Mouse (Mus musculus) limb, embryonic 10.5 days (tissue): Measurements from ENCODE around the gene Cpm. TPM values are rescaled to one million over a fixed set of nuclear protein-coding genes. Genes with fewer than 3 reads are reported as not detected.

Experiments
- DNase-seq: peaks from one replicate; pipeline ENCODE4 v3.0.0-alpha.2; 2017; ENCODE audit warnings: low spot score
- H3K27ac ChIP-seq: fragments of 300-500 bp; sonication (generic); 2 replicates; pipeline ENCODE4 v1.5.1; 2016; ENCODE audit warnings: mild to moderate bottlenecking
- H3K27me3 ChIP-seq: fragments of 300-500 bp; sonication (generic); 2 replicates; pipeline ENCODE4 v1.6.1; 2016; ENCODE audit warnings: low read depth, mild to moderate bottlenecking; ENCODE audit not compliant: poor library complexity, severe bottlenecking
- H3K36me3 ChIP-seq: fragments of 300-500 bp; sonication (generic); 2 replicates; pipeline ENCODE4 v1.6.1; 2016; ENCODE audit warnings: mild to moderate bottlenecking, moderate library complexity
- H3K4me1 ChIP-seq: fragments of 300-500 bp; sonication (generic); 2 replicates; pipeline ENCODE4 v1.6.1; 2016
- H3K4me3 ChIP-seq: fragments of 300-500 bp; sonication (generic); 2 replicates; pipeline ENCODE4 v1.5.1; 2016; ENCODE audit warnings: mild to moderate bottlenecking, moderate library complexity
- H3K9me3 ChIP-seq: fragments of 300-500 bp; sonication (generic); replicated peaks from 2 replicates; pipeline ENCODE4 v1.6.1; 2016; ENCODE audit warnings: mild to moderate bottlenecking
- WGBS: fragments of 180-500 bp; shearing (Covaris S2); methylation state at CpG from one replicate; pipeline ENCODE4 v1.1.7; 2016; 5-methylcytosine and 5-hydroxymethylcytosine counted together
- polyA plus RNA-seq: library from polyadenylated mRNA; unstranded; fragments of >200 nt; fragmentation: Nextera tagmentation; extraction: Ambion mirVana; gene quantifications from 2 replicates; pipeline ENCODE4 v1.2.1, GENCODE M21; 2016

Cpm gene
- polyA plus RNA-seq, 1 experiment from 2014 or later, result 31.5 TPM

- 92% methylated on average over 13 of the region's 13 CpGs for WGBS
- DNase-seq, result no peak
Measured at GRCm38 (mm10) chr10:117647158-117647505, 17.8 kb downstream of the Cpm start.

GRCm38 (mm10) chr10:117647964-117648472 lies 18.7 kb downstream of the Cpm start:
- Histone ChIP-seq H3K4me1 (peaks cover 35% of the 10 kb centered on the region), H3K9me3 (no peaks in the 10 kb centered on the region), H3K27me3 (no peaks in the 10 kb centered on the region), H3K4me3 (no peak overlapping the region), H3K27ac (no peak overlapping the region), H3K36me3 (peaks cover 3% of the 10 kb centered on the region)
- 84% methylated on average over 2 of the region's 2 CpGs for WGBS
- no peak for DNase-seq

More at GRCm38 (mm10) chr10:117647158-117647505, 17.8 kb downstream of the Cpm start:
- H3K4me3 ChIP-seq, result no peak overlapping the region
- H3K4me1 ChIP-seq, result peaks cover 37% of the 10 kb centered on the region
- no peak overlapping the region for H3K27ac ChIP-seq
- no peaks in the 10 kb centered on the region for H3K27me3 ChIP-seq
- no peaks in the 10 kb centered on the region for H3K9me3 ChIP-seq
- H3K36me3 ChIP-seq, result peaks cover 3% of the 10 kb centered on the region

DNA sequence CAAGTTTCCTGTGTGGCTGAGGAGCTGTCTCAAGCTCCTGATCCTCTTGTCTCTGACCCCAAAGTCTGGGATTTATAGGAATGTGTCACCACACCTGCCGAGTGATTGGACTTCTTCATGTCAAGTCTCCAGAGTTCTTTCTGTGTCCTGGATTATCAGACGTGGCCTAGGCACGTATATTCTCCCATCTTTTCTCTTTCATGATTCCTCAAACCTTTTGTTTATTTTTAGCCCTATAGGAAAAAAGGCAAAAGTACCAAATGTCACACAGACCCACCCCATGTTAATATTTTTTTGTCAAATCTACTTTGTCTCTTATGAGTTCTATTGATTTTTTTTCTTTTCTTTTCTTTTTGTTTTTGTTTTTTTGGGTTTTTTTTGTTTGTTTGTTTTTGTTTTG lies 19.3 kb downstream of the Cpm start:
- 94% methylated on average over 3 of the region's 3 CpGs for WGBS
- DNase-seq, result no peak
- H3K36me3 ChIP-seq, result peaks cover 3% of the 10 kb centered on the region
- H3K27me3 ChIP-seq, result no peaks in the 10 kb centered on the region
- H3K4me1 ChIP-seq, result peaks cover 29% of the 10 kb centered on the region
- no peak overlapping the region for H3K27ac ChIP-seq
- H3K4me3 ChIP-seq, result no peak overlapping the region
- H3K9me3 ChIP-seq, result no peaks in the 10 kb centered on the region

DNA sequence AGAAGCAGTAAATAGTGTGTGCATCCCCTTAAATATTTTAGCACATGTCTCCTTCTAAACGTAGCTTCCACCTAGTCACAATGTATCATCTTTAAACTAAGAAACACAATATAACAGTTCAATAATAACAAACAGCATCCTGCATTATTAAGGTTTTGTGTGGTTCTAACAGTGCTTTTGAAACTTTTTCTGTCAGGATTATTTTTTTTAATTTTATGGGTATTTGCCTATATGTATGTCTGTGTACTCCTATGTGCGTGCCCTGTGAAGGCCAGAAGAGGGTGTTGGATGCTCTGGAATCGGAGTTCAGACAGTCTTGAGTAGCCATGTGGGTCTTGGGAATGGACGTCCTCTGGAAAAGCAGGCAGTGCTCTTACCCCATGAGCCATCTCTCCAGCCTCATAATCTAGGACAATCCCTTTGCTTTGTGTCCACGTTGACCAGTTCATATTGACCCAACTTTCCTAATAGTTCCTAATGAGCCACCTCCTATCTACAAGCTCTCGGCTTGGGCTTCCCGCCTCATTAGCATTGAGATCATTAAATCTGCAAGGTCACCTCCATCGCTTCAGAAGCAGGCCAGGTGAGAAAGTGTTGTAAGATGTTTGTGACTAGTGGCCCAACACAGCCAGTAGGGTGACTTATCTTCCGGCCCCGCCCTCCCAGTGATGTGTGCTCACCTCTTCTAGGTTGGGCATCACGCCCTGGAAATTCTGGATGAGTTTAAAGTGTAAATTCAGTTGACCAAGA lies 20.2 kb downstream of the Cpm start:
- 90% methylated on average over 11 of the region's 11 CpGs for WGBS
- H3K4me3 ChIP-seq, result no peak overlapping the region
- no peak for DNase-seq
- H3K4me1 ChIP-seq, result peaks cover 21% of the 10 kb centered on the region
- H3K36me3 ChIP-seq, result peaks cover 3% of the 10 kb centered on the region
- no peak overlapping the region for H3K27ac ChIP-seq
- H3K9me3 ChIP-seq, result no peaks in the 10 kb centered on the region
- no peaks in the 10 kb centered on the region for H3K27me3 ChIP-seq

GRCm38 (mm10) chr10:117650042-117650655 lies 20.8 kb downstream of the Cpm start:
- 93% methylated on average over 12 of the region's 12 CpGs for WGBS
- peaks cover 14% of the 10 kb centered on the region for H3K4me1 ChIP-seq
- DNase-seq, result no peak
- no peak overlapping the region for H3K27ac ChIP-seq
- no peaks in the 10 kb centered on the region for H3K27me3 ChIP-seq
- H3K4me3 ChIP-seq, result no peak overlapping the region
- H3K9me3 ChIP-seq, result no peaks in the 10 kb centered on the region
- H3K36me3 ChIP-seq, result peaks cover 3% of the 10 kb centered on the region

DNA sequence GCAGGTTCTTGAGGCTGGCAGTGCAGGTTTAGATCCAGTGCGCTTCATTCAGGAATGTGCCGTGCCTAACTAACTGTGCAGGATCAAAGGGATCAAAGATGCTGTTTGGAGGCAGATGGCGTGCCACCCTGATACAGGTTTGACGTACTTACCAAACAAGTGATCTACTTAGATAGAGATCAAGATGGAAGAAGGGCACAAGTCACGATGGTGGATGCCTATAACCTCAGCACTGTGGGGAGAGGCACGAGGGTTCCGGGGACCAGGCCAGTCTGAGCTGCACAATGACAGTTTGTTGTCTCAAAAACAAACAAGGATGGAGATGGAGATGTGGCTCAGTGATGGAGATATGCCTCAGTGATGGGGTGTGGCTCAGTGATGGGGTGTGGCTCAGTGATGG lies 21.4 kb downstream of the Cpm start:
- WGBS, result 88% methylated on average over 7 of the region's 7 CpGs

DNA sequence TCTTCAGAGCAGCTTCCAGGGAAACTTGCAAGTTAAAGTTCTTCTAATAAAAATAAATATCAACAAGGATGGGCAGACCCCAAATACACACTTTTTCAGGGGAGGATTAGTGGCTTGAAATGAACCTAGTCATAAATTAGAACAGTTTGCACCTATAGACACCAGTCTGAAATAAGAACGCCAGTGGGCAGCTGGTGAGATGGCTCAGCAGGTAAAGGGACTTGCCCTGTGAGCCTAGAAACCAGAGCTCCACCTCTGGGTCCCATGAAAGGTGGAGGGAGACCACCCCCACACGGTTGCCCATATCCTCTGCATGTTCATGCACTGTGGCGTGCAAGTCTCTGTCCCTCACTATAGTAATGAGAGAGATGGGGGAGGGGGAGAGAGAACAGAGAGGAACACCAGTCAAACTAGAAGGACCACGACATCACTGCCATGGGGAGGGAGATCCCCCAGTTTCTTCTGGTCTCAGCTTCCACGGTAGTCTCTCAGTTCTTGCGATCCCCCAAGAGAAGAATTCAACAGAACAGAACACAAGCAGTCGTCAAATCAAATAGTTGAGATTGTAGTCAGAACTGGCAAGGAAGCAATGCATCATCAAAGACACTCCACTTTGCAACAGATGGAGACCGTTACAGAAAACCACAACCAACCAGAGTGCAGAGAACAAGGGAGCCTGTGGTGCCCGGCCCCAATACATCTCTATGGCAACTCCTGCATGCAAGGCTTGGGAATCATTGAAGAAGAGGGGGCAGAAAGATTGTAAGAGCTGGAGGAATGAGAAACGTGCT lies 22.5 kb downstream of the Cpm start:
- no peaks in the 10 kb centered on the region for H3K36me3 ChIP-seq
- no peaks in the 10 kb centered on the region for H3K9me3 ChIP-seq
- no peak overlapping the region for H3K27ac ChIP-seq
- H3K27me3 ChIP-seq, result no peaks in the 10 kb centered on the region
- peaks cover 16% of the 10 kb centered on the region for H3K4me1 ChIP-seq
- 70% methylated on average over 10 of the region's 10 CpGs for WGBS
- no peak for DNase-seq
- no peak overlapping the region for H3K4me3 ChIP-seq

More for the DNA sequence above, 21.4 kb downstream of the Cpm start:
- no peak overlapping the region for H3K27ac ChIP-seq
- H3K4me1 ChIP-seq, result peaks cover 11% of the 10 kb centered on the region
- H3K4me3 ChIP-seq, result no peak overlapping the region
- no peaks in the 10 kb centered on the region for H3K27me3 ChIP-seq
- no peaks in the 10 kb centered on the region for H3K9me3 ChIP-seq
- DNase-seq, result no peak
- H3K36me3 ChIP-seq, result peaks cover 3% of the 10 kb centered on the region

GRCm38 (mm10) chr10:117652378-117652774 lies 23.1 kb downstream of the Cpm start:
- WGBS, result 93% methylated on average over 4 of the region's 4 CpGs
- Histone ChIP-seq H3K4me1 (peaks cover 16% of the 10 kb centered on the region), H3K27ac (no peak overlapping the region), H3K36me3 (no peaks in the 10 kb centered on the region), H3K4me3 (no peak overlapping the region), H3K9me3 (no peaks in the 10 kb centered on the region), H3K27me3 (no peaks in the 10 kb centered on the region)
- no peak for DNase-seq

- Histone ChIP-seq H3K36me3 (no peaks in the 10 kb centered on the region), H3K9me3 (no peaks in the 10 kb centered on the region), H3K27ac (no peak overlapping the region), H3K4me3 (no peak overlapping the region), H3K27me3 (no peaks in the 10 kb centered on the region), H3K4me1 (peaks cover 16% of the 10 kb centered on the region)
- 93% methylated on average over 8 of the region's 8 CpGs for WGBS
- no peak for DNase-seq
Measured at GRCm38 (mm10) chr10:117652930-117653778, 23.9 kb downstream of the Cpm start.

DNA sequence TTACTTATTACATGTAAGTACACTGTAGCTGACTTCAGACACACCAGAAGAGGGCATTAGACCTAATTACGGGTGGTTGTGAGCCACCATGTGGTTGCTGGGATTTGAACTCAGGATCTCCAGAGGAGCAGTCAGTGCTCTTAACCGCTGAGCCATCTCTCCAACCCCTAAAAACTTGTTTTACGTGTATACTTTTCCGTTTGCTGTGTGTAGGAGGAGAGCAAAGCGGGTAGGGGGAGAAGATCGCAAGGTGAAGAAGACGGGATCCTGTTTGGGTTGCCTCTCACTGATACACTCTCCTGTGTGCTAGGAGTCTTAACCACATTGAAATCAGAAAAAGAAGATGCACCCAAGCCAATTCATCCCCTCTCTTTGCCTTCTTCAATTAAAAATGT lies 24.5 kb downstream of the Cpm start:
- H3K9me3 ChIP-seq, result no peaks in the 10 kb centered on the region
- H3K36me3 ChIP-seq, result no peaks in the 10 kb centered on the region
- peaks cover 16% of the 10 kb centered on the region for H3K4me1 ChIP-seq
- H3K4me3 ChIP-seq, result no peak overlapping the region
- H3K27ac ChIP-seq, result no peak overlapping the region
- no peaks in the 10 kb centered on the region for H3K27me3 ChIP-seq
- no peak for DNase-seq
- WGBS, result 88% methylated on average over 7 of the region's 7 CpGs

DNA sequence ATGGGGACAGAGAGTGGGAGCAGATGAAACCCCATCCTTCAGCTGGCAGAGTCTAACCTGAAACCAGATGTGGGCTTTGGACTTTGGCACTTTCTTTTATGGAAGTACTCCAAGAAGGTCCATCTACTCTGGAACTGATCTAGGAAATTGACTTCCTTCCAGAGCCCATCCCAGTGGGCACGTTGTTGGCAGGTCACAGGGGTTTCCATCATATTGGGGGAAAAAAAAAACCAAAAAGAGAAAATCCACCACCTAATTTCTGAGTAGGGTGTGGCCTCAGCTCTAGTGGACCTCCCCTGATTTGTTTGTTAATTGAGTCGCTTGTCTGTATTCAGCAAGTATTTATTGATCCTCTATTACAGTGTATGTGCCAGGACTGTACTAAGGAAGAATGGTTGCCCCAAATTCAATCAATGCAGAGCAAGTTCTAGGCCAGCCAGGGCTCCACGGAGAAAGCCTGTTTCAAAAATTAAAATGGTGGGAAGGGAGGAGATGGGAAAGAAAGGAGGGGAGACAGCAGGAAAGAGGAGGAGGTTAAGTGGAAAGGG lies 25.4 kb downstream of the Cpm start:
- no peak for DNase-seq
- Histone ChIP-seq H3K27me3 (no peaks in the 10 kb centered on the region), H3K27ac (no peak overlapping the region), H3K4me3 (no peak overlapping the region), H3K4me1 (peaks cover 18% of the 10 kb centered on the region), H3K36me3 (no peaks in the 10 kb centered on the region), H3K9me3 (no peaks in the 10 kb centered on the region)
- 89% methylated on average over 3 of the region's 3 CpGs for WGBS

DNA sequence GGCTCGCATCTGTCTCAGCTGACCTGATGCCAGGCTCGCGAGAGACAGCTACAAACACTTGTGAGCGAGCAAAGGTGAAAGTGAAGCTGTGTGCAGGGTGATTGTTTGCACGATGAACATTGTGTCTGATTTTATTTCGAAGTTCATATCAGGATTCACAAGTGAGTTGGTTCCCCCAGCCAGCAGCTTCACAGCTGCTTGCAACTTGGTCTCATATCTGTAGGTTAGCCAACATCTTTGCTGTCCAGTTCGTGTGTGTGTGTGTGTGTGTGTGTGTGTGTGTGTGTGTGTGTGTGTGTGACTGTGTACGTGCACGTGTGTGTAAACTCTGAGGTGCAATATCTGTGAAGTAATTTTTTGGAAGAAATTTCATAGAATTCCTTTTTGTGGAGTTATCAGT lies 26.2 kb downstream of the Cpm start:
- Histone ChIP-seq H3K9me3 (no peaks in the 10 kb centered on the region), H3K4me1 (peaks cover 21% of the 10 kb centered on the region), H3K27me3 (no peaks in the 10 kb centered on the region), H3K4me3 (no peak overlapping the region), H3K36me3 (no peaks in the 10 kb centered on the region), H3K27ac (no peak overlapping the region)
- no peak for DNase-seq
- 93% methylated on average over 9 of the region's 9 CpGs for WGBS
